Mouse (Mus musculus) lung, adult 2 months (tissue): ENCODE results near the gene Efna4.

ENCODE experiments used
- CTCF ChIP-seq: fragments of 200-500 bp; IDR thresholded peaks from 2 replicates; pipeline ENCODE4 v1.5.1; 2011; ENCODE audit warnings: mild to moderate bottlenecking, low read length, control low read depth; ENCODE audit not compliant: insufficient read depth
- POLR2A ChIP-seq: fragments of 200-500 bp; IDR thresholded peaks from 2 replicates; pipeline ENCODE4 v1.6.1; 2011; ENCODE audit warnings: low read depth, mild to moderate bottlenecking, control low read depth, low read length, borderline replicate concordance; ENCODE audit errors: extremely low read depth

- TF ChIP-seq POLR2A (no peak), CTCF (no peak)
Measured at GRCm38 (mm10) chr3:89373581-89374231, 35.9 kb upstream of the Efna4 start.
